Mouse (Mus musculus): ENCODE results near the gene Krr1.
"Not testable (repeated sequence)": the region's sequence is repeated elsewhere in the genome, so short reads cannot be mapped to it uniquely, and the experiment has no call there.

Gene Krr1

DNA sequence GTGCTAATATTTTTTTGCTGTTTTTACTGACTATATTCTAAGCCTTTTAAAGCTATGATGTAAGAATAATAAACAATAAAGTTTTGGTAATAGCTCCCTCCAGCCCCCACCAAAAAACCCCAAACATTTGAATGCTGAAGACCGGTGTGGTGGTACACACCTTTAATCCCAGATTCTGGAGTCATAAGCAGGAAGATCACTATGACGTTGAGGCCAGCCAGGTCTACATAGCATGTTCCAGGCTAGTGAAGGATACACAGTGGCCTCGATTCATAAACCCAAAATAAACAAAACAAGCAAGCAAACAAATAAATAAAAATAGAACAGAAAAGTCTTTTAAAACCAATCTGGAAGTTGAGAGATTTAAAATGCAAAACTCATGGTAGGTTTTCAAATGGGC is 535 bp upstream of the Krr1 start:
- no peak for DNase-seq (ENCODE audit: inconsistent ontology term)

DNA sequence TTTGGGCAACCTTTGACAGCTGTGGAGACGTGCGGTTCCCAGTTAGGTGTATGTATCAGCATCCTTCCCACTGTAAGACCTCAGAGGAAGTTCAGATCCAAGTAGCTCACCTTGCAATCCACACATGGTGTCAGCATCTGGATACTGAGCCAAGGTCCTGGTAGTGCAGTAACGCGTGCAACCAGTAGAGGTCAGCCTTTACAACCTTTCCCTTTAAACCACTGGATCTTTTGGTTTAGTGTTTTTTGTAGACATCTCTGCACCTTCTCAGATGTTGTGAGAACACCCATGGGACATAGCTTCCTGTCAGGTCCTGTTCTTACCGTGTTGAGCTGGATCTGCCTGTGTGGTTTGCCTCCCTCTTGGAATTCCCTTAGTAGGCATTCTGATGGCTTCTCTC is 5.1 kb downstream of the Krr1 start:
- no peak for DNase-seq (ENCODE audit: inconsistent ontology term)

DNA sequence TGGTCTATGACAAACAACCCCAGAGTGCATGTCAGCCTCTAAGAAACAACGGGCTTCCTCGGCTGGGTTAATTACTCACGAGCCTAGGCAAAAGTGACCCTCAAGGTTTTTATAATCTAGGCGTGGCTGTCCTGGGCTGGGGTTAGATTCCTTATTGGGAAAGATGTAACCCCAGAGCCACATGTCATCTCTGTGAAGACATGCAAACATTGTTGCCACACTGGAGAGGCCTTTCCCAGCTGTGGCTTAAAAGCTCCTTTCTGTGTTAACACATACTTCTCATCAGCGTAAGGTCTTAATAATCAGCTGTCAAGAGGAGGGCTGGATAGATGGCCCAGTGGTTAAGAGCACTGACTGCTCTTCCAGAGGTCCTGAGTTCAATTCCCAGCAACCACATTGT is 10.6 kb downstream of the Krr1 start:
- DNase-seq (ENCODE audit: inconsistent ontology term), result no peak

DNA sequence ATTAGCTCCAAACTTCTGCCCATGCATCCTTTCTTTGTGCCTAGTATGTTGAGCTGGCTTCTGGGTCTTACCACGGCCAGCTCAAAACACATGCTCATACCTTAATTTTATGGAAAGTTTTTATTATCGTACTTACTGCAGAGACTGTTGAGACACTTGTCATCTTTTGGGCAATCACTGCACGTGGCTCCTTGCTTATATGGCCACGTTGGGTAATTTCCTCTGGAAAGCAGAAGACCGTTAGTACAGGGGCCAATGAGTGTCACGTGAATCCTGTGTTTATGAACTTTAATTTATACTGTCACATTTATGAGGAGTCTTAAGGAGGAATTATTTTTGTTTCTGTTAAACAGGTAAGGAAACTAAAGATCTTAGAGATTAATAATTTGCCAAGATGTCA is 14.0 kb downstream of the Krr1 start:
- no peak for DNase-seq (ENCODE audit: inconsistent ontology term)

DNA sequence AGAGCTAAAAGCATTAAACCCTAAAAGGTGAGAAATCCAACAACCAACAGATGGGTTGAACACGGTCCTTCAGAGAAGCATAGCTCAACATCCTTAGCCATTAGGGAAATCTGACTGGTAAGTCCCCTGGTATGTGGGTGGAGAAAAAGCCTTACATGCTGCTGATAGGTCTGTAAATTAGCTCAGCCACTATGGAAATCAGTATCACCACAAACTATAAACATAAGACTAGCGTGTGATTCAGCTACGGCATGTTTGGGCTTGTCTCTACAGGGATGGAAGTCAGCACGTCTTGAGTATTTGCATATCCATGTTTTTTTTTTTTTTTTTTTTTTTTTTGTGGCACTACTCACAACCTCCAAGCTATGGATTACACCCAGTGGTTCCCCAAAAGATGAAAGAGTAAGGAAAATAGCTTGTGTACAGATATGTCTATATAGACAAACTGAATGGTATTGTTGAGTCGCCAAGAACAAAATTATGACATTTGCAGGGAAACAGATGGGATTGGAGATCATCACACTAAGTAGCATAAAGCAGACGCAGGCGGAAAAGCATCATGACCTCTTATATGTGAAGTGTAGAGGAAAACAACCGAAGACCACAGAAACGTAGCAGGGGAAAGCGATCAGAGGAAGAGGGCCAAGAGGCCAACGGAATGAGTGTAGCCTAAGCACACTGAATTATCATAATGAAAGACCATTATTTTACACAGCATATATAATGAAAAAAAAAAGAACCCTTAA is 23.5 kb downstream of the Krr1 start:
- DNase-seq (ENCODE audit: inconsistent ontology term), result no peak

DNA sequence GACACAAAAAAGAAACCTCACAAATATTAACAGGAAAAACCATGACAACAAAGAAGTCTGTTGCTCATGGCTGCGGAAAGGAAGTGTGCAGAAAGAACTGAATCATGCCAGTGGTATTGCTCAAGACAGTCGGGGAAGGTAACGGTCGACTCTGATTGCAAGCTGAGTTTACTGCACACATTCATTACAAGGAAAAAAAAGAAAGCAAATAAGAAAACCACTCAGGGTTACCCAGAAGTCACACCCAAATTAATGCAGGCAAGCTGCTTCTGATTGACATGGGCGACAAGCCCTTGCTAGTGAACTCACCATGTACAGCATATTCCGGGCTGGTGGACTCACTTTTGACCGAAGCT is 24.1 kb downstream of the Krr1 start:
- DNase-seq (ENCODE audit: inconsistent ontology term), result no peak

DNA sequence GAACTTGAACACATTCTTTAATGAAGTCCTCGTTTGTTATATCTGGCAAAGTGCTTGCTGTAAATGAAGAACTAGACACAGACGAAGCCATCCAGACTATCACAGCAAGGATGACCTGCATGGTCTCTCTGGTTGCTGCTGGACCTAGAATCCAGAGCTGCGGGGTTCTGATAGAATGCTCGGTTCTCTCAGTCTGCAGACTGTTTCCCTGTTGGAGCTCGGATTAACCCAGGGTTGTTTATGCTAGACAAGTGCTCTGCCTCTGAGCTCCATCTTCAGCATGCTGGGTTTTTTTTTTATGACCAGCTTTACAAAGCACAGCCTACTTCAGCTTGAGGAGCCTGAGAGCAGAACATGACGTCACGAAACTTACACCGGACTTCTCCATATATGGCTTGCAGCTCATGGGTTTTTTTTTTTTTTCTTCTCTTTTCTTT is 24.5 kb downstream of the Krr1 start:
- no peak for DNase-seq (ENCODE audit: inconsistent ontology term)

DNA sequence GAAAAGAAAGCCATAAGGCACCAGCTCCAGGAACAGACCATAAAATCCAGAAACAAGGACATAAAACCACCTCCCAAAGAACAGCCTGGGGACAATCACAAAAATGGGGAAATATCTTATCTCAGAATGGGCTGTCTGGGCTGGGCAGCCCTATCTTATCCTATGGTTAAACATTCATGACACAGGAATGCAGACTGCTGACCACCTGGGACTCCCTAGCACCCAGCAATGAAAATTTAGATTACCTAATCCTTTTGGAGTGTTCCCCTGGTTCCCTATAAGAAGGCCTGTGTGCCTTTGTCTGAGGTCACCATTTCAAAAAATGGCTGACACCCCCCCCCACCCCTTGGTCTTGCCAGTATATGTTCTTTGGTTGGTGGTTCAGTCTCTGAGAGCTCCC is 25.2 kb downstream of the Krr1 start:
- no peak for DNase-seq (ENCODE audit: inconsistent ontology term)

DNA sequence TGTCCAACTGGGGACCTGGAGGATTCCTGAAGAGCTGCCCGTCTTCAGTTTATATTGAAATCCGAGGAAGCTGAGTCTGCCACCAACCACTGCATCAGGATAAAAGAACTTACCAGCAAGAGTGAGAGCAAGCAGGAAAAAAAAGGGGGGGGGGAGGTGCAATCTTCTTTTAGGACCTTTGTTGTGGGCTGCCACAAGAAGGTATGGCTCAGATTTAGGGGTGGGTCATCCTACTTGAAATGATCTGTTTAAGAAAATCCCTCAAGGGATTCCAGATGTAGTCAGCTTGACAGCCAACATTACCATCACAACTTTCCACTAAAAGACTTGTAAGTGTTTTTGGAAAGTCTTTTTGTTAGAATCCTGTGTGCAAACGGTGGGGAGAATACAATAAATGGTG is 27.3 kb downstream of the Krr1 start:
- no peak for DNase-seq (ENCODE audit: inconsistent ontology term)

DNA sequence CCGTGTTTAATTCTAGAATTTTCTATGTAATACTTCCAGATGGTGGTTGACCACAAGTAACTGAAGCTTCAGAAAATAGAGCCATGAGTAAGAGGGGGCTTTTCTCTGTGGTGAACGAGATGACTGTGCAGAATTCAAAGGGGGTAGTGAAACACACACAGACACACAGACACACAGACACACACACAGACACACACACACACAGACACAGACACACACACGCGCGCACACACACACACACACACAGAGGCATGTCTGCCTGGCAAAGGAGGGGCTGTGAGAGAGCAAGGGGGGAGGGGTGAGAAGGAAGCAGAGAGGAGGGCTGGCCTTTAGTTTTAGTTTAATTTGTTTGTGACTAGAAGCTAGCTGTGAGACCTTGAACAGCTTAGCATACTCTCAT is 28.1 kb downstream of the Krr1 start:
- DNase-seq (ENCODE audit: inconsistent ontology term), result no peak

DNA sequence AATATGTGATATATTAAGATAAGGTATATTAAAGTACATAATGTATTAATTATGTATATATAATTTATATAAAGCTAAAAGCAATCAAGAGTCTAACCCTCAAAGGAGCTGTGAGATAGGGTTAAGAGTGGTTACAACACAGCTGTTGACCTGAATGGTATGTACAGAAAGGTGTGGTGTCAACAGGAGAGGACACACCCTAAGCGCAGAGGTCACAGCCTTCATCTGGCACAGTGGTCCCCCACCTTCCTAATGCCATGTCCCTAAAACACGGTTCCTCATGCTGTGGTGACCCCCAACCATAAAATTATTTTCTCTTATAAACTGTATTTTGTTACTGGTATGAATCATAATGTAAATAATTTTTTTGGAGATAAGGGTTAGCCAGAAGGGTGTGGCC is 28.9 kb downstream of the Krr1 start:
- no peak for DNase-seq (ENCODE audit: inconsistent ontology term)

DNA sequence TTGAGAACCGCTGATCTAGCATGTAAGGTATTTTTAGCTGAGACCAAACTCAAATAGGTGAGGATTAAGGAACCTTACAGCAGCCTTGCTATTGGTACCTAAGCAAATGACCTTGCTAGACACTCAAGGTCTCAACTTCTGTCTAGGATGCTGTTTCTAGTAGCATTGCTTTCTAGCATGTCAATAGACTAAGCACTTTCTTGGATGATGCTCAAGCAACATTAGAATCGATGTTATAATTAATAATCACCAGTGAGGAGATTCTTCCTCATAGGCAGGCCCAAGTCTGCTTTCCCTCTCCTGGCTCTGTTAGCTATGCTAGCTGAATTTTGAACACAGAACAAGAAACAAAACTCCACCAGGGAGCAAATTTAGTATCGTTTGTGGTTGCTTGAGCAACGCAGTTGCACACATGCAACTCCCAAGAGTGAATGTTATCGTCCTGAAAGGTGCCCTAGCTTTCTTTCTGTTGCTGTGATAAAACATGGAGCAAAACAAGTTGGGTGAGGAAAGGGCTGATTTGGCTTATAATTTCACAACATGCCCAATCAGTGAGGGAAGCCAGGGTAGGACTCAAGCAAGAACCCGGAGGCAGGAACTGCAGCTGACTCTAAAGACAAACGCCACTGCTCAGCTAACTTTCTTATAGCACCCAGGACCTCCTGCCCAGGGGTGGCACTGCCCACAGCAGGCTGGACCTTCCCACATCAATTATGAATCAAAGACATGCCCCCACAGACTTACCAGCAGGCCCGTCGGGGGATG is 29.5 kb downstream of the Krr1 start:
- DNase-seq (ENCODE audit: inconsistent ontology term), result no peak

DNA sequence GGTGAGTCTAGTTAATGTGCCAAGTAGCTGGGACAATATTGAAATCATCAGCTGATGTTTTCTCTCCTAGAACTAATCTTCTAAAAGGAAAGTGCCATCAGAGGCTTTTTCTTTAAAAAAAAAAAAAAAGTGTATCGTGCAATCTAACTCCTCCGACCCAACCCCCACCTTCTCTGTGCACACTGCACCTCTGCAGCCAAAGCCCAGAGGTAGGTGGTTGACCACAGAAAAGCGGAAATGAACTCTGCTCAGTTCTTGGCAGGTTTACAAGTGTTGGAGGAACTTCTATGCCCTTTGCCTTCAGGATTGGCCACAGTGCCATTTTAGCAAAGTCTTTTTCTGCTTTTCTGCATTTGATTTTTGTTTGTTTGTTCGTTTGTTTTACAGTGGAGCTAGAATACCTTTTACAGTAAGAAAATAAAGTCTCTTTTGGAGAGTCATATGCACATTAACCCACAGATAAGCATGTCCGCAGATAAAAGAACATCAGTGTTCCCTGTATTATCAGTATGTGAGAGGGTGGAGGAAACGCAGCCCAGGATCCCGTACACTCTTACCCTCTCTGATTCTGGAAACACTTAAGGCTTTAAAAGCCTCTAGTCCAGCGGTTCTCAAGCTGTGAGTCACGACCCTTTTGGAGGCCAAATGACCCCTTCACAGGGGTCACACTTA is 30.2 kb downstream of the Krr1 start, which contains the start of gene Glipr1:
TSS of gene Glipr1 (minus strand) at position 88 of the 672 bp plus-strand sequence.
- DNase-seq (ENCODE audit: inconsistent ontology term), result no peak

DNA sequence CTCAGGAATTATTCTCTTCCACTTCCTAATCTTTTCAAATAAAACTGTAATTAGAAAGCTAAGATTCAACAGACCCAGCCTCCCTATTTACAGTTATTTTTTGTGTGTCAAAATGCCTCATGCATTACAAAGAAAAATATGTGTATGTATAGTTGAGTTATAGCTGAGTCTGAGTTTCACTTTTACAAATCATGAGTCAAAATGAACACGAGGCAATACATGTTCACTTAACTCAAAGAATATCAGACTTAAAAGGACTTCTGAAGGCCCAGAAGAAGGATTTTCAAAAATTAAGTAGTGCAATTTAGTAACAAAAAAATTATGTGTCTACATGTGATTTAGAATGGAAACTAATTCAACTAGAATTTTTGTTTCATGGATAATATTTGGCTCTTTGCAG is 37.0 kb downstream of the Krr1 start:
- DNase-seq (ENCODE audit: inconsistent ontology term), result not testable (repeated sequence)

DNA sequence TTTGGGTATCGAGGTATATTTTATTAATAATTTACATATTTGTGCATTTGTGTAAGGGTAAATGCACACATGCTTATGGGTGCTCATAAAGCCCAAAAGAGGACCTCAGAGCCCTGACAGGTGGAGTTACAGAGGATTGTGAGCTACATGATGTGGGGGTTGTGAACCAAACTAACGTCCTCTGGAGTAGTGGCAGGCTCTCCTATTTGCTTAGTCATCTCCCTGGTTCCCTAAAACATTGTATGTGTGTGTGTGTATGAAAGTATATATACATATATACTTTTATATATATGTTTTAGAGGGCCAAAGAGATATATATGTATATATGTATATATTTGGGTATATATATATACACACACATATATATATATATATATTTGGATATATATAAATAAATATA is 51.1 kb downstream of the Krr1 start:
- DNase-seq (ENCODE audit: inconsistent ontology term), result no peak

DNA sequence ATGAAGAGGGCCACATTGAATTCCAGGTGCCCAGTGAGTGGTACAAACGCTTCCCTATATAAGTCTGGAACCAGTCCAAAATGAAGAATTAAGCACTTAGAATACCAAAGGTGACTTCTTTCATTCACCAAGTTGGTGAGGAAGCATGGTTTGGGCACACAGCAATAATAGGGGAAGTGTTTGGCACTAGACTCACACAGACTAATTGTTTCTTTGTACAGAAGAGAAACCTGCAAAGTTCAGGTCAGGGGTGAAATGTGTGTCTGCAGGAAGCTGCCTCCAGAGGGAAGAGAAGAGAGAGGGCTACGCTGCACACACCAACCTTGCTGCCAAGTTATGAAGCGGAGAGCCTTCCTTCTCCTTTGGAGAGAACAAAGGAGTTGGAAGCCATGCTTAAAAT is 56.2 kb downstream of the Krr1 start:
- DNase-seq (ENCODE audit: inconsistent ontology term), result not testable (repeated sequence)
